Mouse (Mus musculus) monocyte, adult 59 days (primary cell): ENCODE results near the gene Zfp428. TPM values are rescaled to one million over a fixed set of nuclear protein-coding genes. Genes with fewer than 3 reads are reported as not detected.

Experiments used
- total RNA-seq, 2 experiments: library from RNA; stranded (reverse); gene quantifications; one replicate each; pipeline ENCODE4 v1.2.4; 2023

Zfp428 gene
- under 1 TPM; 0.55 to 0.61 TPM for total RNA-seq

DNA sequence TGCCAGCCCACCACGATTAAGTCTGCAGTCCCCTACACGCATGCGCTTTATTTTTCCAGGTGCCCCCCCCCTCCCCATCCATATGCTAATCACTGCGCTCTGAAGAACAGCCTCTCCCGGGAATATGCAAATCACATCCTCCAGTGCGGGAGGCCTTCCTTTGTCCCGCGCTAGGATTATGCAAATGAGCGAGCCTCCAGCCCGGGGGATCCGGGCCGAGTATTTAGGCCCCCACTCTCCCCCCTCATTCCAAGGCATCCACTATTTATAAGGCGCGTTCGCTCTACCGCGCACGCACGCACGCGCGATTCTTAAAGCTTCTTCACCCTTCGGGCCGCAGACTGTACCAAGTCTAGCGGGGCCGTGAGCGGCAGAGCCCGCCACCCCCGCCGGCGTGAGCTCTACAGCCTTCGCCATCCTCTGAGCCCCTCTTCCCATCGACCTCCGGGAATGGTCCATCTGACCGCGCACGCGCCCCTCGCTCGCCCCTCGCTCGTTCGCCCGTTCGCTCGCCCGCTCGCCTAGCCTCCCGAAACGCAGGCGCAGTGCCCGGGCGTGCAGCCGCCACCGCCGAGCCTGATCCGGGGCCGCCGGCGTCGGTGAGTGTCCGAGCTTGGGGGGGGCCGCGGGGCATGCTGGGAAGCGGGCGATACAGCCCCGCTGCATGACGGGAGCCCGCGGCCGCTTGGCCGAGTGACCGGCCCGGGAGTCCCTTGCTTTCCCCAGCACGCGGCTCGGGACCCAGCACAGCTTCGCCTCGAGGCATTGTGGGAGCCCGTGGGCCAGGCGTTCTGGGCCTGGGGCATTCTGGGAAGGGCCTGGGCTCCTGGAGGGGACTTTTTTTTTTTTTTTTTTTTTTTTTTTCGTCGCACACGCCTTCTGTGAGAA lies at the start of gene Zfp428:
TSS of gene Zfp428 (plus strand) at position 169 of the 888 bp plus-strand sequence.

DNA sequence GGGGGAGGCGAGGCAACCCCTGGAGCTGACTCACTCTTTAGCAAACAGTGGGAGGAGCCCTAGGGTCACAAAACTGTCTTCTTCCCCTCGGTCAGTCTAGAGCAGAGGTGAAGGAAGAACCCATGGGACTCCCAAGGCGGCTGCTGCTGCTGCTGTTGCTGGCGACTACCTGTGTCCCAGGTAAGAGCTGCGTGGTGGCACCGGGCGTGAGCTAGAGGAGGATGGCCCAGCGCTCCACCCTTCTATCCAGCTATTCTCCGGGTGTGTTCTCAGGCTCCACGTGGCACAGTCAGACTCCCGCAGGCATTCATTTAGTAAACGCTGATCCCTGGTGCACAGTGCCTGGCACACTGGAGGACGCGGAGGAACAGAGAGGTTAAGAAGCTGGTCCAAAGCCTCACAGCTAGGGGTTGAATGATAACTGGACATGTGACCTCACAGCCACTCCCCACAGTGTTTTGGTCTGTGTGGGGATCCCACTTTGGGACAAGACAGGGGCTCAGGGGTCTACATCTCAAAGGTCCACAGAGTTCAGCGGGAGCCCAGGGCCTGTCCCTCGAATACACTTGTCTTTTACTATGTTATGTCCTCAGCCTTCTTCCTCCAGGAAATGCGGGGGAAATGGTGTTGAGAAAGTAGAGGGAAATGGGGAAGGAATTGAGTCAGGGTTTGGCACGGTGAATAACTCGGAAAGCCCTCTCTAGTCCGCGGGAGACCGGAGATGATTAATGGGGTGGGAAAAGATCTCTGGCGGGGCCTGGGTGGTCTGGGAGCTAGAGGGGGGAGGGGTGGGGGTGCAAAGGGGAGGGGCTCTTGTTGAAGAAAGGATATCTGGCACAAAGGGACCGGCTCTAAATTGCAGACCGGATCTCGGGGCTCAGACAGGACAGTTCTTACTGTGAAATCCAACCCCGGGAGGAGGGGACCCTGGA lies 44.2 kb upstream of the Zfp428 start, which contains the start of gene Plaur:
TSS of gene Plaur (plus strand) at position 97 of the 932 bp plus-strand sequence.

DNA sequence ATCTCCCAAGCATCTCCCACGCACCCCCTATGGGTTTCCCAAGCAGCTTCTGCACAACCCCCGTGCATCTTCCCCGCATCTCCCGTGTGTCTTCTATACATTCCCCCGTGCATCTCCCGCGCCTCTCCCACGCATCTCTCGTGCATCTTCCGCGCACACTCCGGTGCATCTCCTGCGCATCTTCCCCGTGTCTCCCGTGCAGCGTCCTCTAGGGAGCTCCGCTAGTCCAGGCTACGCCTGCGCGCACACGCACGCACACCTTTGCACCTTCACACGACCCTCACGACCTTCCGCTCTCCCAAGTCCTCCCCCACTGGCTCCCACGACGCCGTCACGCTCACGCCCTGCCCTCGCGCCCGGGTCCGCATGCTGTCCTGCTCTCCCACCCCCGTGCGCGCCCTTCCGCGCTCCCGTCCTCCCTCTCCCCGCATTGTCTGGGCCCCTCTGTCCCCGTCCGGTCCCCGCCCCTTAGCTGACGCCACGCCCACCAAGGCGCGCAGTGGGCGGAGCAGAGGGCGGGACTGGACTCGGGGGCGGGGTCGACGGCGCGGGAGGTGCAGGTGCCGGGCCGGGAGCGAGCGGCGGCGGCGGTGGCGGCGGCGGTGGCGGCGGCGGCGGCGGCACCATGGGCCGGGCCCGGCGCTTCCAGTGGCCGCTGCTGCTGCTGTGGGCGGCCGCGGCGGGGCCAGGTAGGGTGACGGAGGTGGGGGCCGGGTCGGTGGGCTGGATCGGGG lies 25.2 kb upstream of the Zfp428 start, which contains the start of gene Cadm4:
TSS of gene Cadm4 (plus strand) at position 550 of the 734 bp plus-strand sequence.

DNA sequence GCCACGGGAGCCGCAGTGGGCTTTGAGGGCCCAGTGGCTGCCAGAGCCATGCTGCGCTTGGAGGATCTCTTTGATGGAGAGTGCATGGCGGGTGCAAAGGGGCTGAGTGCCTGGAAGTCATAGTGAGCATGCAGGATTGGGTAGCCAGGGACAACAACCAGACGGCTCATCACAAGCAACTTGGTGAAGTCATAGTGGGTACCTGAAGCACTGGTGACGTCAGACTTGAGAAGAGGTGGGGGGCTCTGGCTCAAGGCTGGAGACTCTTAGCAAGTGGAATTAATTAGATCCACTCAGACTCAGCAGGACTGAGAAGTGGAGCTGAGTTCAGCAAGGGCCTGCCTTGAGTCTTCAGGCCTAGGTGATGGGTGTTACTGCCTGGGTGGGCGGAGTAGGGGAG lies 5.5 kb downstream of the Zfp428 start, which contains the start of gene AC161166.1:
TSS of gene AC161166.1 (minus strand) at position 101 of the 400 bp plus-strand sequence.

DNA sequence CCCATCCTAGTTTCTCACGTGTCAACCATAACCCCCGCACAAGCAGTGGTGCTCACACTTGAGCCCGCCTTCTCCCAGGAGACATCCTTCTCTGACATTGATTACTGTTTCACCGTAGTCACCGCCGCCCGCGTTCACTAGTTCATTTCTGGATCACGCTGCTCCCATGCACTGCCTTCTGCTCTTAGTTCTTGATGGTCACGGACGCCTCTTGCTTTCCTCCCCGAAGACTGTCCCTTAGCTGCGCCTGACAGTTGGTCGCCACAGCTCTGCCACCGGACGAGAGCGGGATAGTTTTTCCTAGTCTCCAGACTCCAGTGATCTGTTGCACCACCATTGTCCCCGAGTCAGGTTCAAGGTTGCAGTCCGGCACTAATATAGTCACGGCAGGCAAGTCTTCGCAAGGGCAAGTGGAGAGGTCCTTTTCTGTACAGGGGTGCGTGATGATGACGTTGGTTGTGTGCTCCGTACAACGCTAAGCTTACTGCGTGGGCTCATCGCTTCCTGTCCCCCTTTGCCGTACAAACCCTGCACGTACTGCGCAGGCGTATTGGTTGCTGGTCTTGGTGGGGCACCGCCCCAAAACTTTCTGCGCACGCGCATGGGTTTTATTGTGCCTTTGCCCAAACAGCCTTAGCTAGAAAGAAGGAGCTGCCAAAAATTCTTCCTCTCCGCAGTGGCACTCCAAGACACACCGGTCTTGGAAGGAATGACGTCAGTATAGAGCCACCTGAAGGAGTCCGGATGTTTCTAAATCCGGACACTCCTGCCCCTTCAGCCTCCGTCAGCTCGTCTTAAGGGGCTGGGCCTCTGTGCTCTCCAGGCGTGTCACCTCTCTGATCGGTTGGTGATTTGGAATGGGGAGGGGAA lies 23.5 kb downstream of the Zfp428 start, which contains the start of gene Irgq:
TSS of gene Irgq (plus strand) at position 628 of the 870 bp plus-strand sequence.

DNA sequence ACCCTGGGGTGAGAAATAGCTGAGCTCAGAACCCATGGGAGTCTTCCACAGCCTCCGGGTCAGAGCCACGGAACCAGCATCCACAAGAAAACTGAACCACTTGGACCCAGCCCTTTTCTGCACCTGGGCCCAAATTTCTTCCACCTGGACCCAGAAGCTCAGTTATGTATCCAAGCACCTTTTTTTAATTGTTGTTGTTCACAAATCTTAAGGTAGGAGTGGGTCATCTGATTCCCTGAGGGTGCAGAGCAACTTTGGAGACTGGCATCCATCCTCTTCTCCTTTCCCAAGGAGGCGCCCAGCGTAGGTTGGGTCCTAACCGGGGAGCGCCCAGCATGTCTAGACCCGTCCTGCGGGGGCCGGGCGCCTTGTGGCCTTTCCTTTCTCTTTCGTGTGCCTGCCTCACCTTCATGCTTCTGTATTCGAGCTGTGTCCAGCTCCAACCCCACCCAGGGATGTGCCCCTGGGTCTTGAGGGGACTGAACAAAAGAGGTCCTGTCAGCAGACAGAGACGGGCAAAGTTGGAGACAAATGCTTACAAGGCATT lies 39.3 kb downstream of the Zfp428 start, which contains the start of the genes Pinlyp and Xrcc1:
TSS of gene Pinlyp (minus strand) at position 51 of the 547 bp plus-strand sequence.
TSS of gene Xrcc1 (plus strand) at position 222 of the 547 bp plus-strand sequence.

Other genes starting within 250 kb of the Zfp428 start
- under 1 TPM; 0.13 to 0.91 TPM for gene Zfp93, start 236.6 kb upstream of the Zfp428 start, total RNA-seq
- gene Zfp61, start 205.8 kb upstream of the Zfp428 start, total RNA-seq, result 1 to 10 TPM; 5.7 to 8.2 TPM
- 1 to 10 TPM; 1.8 to 2.2 TPM for gene Zfp94, start 190.3 kb upstream of the Zfp428 start, total RNA-seq
- gene Tescl, start 173.1 kb upstream of the Zfp428 start, total RNA-seq, result not detected
- gene Lypd5, start 157.8 kb upstream of the Zfp428 start, total RNA-seq, result not detected
- gene Kcnn4, start 136.7 kb upstream of the Zfp428 start, total RNA-seq, result 10 to 100 TPM; 12.7 to 20.6 TPM
- 10 to 100 TPM; 55.8 to 62.5 TPM for gene Smg9, start 107.4 kb upstream of the Zfp428 start, total RNA-seq
- gene Irgc1, start 54.7 kb upstream of the Zfp428 start, total RNA-seq, result 1 to 10 TPM; 3.3 to 8.2 TPM
- 100 to 1,000 TPM; 744 to 846 TPM for gene Plaur, start 44.5 kb upstream of the Zfp428 start, total RNA-seq
- not detected for gene Cadm4, start 25.0 kb upstream of the Zfp428 start, total RNA-seq
- gene AC161166.1, start 5.4 kb downstream of the Zfp428 start, total RNA-seq, result not detected
- gene Irgq, start 23.7 kb downstream of the Zfp428 start, total RNA-seq, result 1 to 10 TPM; 6.0 to 6.3 TPM
- not detected for gene Pinlyp, start 39.1 kb downstream of the Zfp428 start, total RNA-seq
- 10 to 100 TPM; 35.1 to 39.1 TPM for gene Xrcc1, start 39.3 kb downstream of the Zfp428 start, total RNA-seq
- 10 to 100 TPM; 34.1 to 40.4 TPM for gene Ethe1, start 80.5 kb downstream of the Zfp428 start, total RNA-seq
- gene Zfp575, start 80.6 kb downstream of the Zfp428 start, total RNA-seq, result not detected
- 1 to 10 TPM; 7.5 to 7.8 TPM for gene Phldb3, start 103.8 kb downstream of the Zfp428 start, total RNA-seq
- gene Lypd3, start 129.5 kb downstream of the Zfp428 start, total RNA-seq, result not detected
- not detected for gene Tex101, start 169.7 kb downstream of the Zfp428 start, total RNA-seq
- under 1 TPM in 1 of 2 experiments, not detected in 1; 0.45 TPM for gene BC049730, start 202.2 kb downstream of the Zfp428 start, total RNA-seq
- under 1 TPM; 0.67 to 0.92 TPM for gene Gm4763, start 219.9 kb downstream of the Zfp428 start, total RNA-seq